Mouse (Mus musculus) small intestine, adult 2 months (tissue): ENCODE measurements around the gene Gtf2b. TPM values are rescaled to one million over a fixed set of nuclear protein-coding genes. Genes with fewer than 3 reads are reported as not detected.

Experiments
- H3K27ac ChIP-seq: fragments of 200-500 bp; 2 replicates; pipeline ENCODE4 v1.5.1; 2012; ENCODE audit warnings: low read depth, low read length, control low read depth, inconsistent platforms; ENCODE audit not compliant: insufficient read depth
- H3K27me3 ChIP-seq: fragments of 200-500 bp; 2 replicates; pipeline ENCODE4 v1.6.1; 2012; ENCODE audit warnings: mild to moderate bottlenecking, moderate library complexity, low read length, inconsistent platforms; ENCODE audit not compliant: control insufficient read depth, insufficient read depth
- H3K36me3 ChIP-seq: fragments of 200-500 bp; 2 replicates; pipeline ENCODE4 v1.6.1; 2012; ENCODE audit warnings: mild to moderate bottlenecking, low read length, control low read depth, inconsistent platforms; ENCODE audit not compliant: control insufficient read depth, insufficient read depth
- H3K4me1 ChIP-seq: fragments of 200-500 bp; 2 replicates; pipeline ENCODE4 v1.6.1; 2012; ENCODE audit warnings: low read length, inconsistent platforms, mixed read lengths; ENCODE audit not compliant: control insufficient read depth, insufficient read depth, insufficient read length
- H3K4me3 ChIP-seq: fragments of 200-500 bp; 2 replicates; pipeline ENCODE4 v1.5.1; 2012; ENCODE audit warnings: low read depth, mild to moderate bottlenecking, control low read depth, inconsistent platforms, low read length, moderate library complexity
- CTCF ChIP-seq: fragments of 200-500 bp; IDR thresholded peaks from 2 replicates; pipeline ENCODE4 v1.5.1; 2012; ENCODE audit warnings: low read depth, mild to moderate bottlenecking, control low read depth, inconsistent platforms, low read length, moderate library complexity, mixed read lengths; ENCODE audit not compliant: insufficient replicate concordance, insufficient read length; ENCODE audit errors: extremely low read depth
- POLR2A ChIP-seq: fragments of 200-500 bp; IDR thresholded peaks from 2 replicates; pipeline ENCODE4 v1.6.1; 2012; ENCODE audit warnings: low read depth, mild to moderate bottlenecking, control low read depth, inconsistent platforms, low read length, moderate library complexity
- WGBS: fragments of 180-500 bp; shearing (Covaris S2); methylation state at CpG from one replicate; pipeline ENCODE4 v1.1.7; 2018; 5-methylcytosine and 5-hydroxymethylcytosine counted together
- polyA plus RNA-seq: library from polyadenylated mRNA; depleted of rRNA; stranded (reverse); fragments of >200 nt; gene quantifications from 2 replicates; pipeline ENCODE4 v1.2.3, GENCODE M21; 2012; rRNA removed

Gtf2b gene
- polyA plus RNA-seq: 4.9 and 22.3 TPM in 2 replicates

GRCm38 (mm10) chr3:142764995-142765777, at the start of gene Gtf2b:
TSS of gene Gtf2b (plus strand) at chr3:142765045.
- TF ChIP-seq POLR2A (peak; percentile 99), CTCF (no peak)
- peaks cover 7% of the 10 kb centered on the region; the same call in 1 of the 2 replicates for H3K4me1 ChIP-seq
- H3K36me3 ChIP-seq: 0 out of 2 replicates have a peak, but pooled peaks cover 2% of the 10 kb centered on the region
- peak within 1 kb of the TSS; percentile 85 for H3K4me3 ChIP-seq
- peak within 1 kb of the TSS; percentile 75 for H3K27ac ChIP-seq
- H3K27me3 ChIP-seq: no peaks in the 10 kb centered on the region
- WGBS: under 1% methylated on average over 64 of the region's 64 CpGs

GRCm38 (mm10) chr3:142725481-142725880, 39.4 kb upstream of the Gtf2b start:
- no peaks in the 10 kb centered on the region for H3K36me3 ChIP-seq
- WGBS: 39% methylated on average over 2 of the region's 2 CpGs
- TF ChIP-seq POLR2A: no peak
- TF ChIP-seq CTCF: no peak
- no peak overlapping the region for H3K27ac ChIP-seq
- no peaks in the 10 kb centered on the region for H3K4me1 ChIP-seq
- H3K27me3 ChIP-seq: no peaks in the 10 kb centered on the region
- H3K4me3 ChIP-seq: no peak overlapping the region

- Histone ChIP-seq H3K27ac (no peak overlapping the region), H3K4me3 (no peak overlapping the region), H3K36me3 (no peaks in the 10 kb centered on the region), H3K27me3 (no peaks in the 10 kb centered on the region), H3K4me1 (no peaks in the 10 kb centered on the region)
- WGBS: 85% methylated on average over 22 of the region's 22 CpGs
- TF ChIP-seq POLR2A (no peak), CTCF (no peak)
Measured at GRCm38 (mm10) chr3:142725969-142726672, 38.7 kb upstream of the Gtf2b start.

- Histone ChIP-seq H3K27ac (no peak overlapping the region), H3K27me3 (no peaks in the 10 kb centered on the region), H3K36me3 (no peaks in the 10 kb centered on the region; the same call in 1 of the 2 replicates), H3K4me3 (no peak overlapping the region), H3K4me1 (no peaks in the 10 kb centered on the region)
- WGBS: 71% methylated on average over 12 of the region's 12 CpGs
- no peak for TF ChIP-seq CTCF
- no peak for TF ChIP-seq POLR2A
Measured at GRCm38 (mm10) chr3:142734291-142734690, 30.6 kb upstream of the Gtf2b start.

- Histone ChIP-seq H3K36me3 (no peaks in the 10 kb centered on the region; the same call in 1 of the 2 replicates), H3K27ac (no peak overlapping the region), H3K4me1 (peaks cover 11% of the 10 kb centered on the region; the same call in 1 of the 2 replicates), H3K4me3 (no peak overlapping the region), H3K27me3 (no peaks in the 10 kb centered on the region)
- TF ChIP-seq CTCF (no peak), POLR2A (no peak)
- 69% methylated on average over 7 of the region's 7 CpGs for WGBS
Measured at GRCm38 (mm10) chr3:142740896-142741295, 23.9 kb upstream of the Gtf2b start.

- Histone ChIP-seq H3K27me3 (no peaks in the 10 kb centered on the region), H3K4me3 (peak overlapping the region; percentile 1; the same call in 1 of the 2 replicates), H3K27ac (peak overlapping the region; percentile 94), H3K36me3 (no peaks in the 10 kb centered on the region), H3K4me1 (peaks cover 21% of the 10 kb centered on the region)
- WGBS: 42% methylated on average over 21 of the region's 21 CpGs
- TF ChIP-seq POLR2A: no peak
- TF ChIP-seq CTCF: peak; percentile 72; the same call in 1 of the 2 replicates
Measured at GRCm38 (mm10) chr3:142743973-142744898, 20.6 kb upstream of the Gtf2b start.
